Mouse (Mus musculus) cerebellum, adult 2 months (tissue): Measurements from ENCODE around the gene BC107364.
"Not testable (repeated sequence)": the region's sequence is repeated elsewhere in the genome, so short reads cannot be mapped to it uniquely, and the experiment has no call there.

Experiments used
- CTCF ChIP-seq: fragments of 200-500 bp; IDR thresholded peaks from 2 replicates; pipeline ENCODE4 v1.5.1; 2011; ENCODE audit warnings: low read depth, mild to moderate bottlenecking, control low read depth, low read length, moderate library complexity, borderline replicate concordance; ENCODE audit not compliant: insufficient read depth
- POLR2A ChIP-seq: fragments of 200-500 bp; IDR thresholded peaks from 2 replicates; pipeline ENCODE4 v1.6.1; 2011; ENCODE audit warnings: low read length, control low read depth, borderline replicate concordance; ENCODE audit not compliant: insufficient read depth

GRCm38 (mm10) chr3:96486064-96486827, 34.1 kb upstream of the BC107364 start:
- not testable (repeated sequence) for TF ChIP-seq POLR2A, CTCF
